Mouse (Mus musculus): ENCODE measurements at regions not wholly inside any gene's neighbourhood (a gene's known extent, or its start where the extent isn't known, plus 50 kb on each side); places are given as distances from the start of the nearest gene placed in this dataset.

DNA sequence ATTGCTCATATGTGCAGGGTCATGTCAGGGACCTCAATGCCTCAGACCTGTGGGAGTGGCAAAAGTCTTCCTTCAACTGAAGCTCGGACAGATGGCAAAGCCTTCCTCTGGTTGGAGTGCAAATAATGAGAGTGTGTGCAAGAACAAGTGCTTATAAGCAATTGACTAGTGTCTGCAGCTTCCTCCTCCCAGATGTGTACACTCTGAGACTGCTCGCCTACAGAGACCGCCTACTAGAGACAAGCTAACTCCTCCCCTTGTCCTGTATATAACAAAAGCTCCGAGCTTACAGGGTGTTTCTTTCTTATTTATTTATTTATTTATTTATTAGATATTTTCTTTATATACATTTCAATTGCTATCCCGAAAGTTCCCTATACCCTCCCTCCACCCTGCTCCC is 138.7 kb upstream of the Sox4 start:
- TF ChIP-seq CHD2 (IDR thresholded peaks at IDR 0.05; ENCODE audit: low read depth, low read length) (no peak), MAFK (IDR thresholded peaks at IDR 0.05; ENCODE audit: insufficient read depth, low read depth, low read length) (no peak), ZC3H11A (IDR thresholded peaks at IDR 0.05; ENCODE audit: borderline replicate concordance, low read depth, low read length) (no peak), ZNF384 (IDR thresholded peaks at IDR 0.05; ENCODE audit: low read depth, low read length) (no peak), HCFC1 (IDR thresholded peaks at IDR 0.05; ENCODE audit: borderline replicate concordance, insufficient read depth, low read length) (no peak)
- Histone ChIP-seq H3K9ac (ENCODE audit: insufficient read depth, low read depth, low read length, poor library complexity, severe bottlenecking) (no peak overlapping the region), H3K27ac (ENCODE audit: insufficient read depth, low read depth, low read length, poor library complexity, severe bottlenecking) (no peak overlapping the region)

DNA sequence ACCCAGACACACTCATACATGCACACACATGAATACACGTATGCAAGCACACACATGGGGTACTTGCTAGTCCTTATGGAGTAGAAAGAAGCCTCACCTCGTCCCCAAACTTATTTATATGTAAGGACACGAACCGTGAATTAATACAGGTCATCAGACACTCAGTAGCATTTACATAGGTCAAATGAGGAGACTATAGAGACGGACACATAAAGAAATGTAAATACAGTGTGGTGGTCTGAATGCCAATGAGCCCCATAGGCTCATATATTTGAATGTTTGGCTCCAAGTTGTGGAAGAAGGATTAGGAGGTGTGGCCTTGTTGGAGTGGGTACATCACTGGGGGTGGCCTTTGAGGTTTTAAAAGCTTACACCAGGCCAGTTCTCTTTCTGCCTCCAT is 133.3 kb upstream of the Sox4 start:
- Histone ChIP-seq H3K36me3 (ENCODE audit: control insufficient read depth, insufficient read depth, low read length, poor library complexity, severe bottlenecking) (no peaks in the 10 kb centered on the region), H3K27ac (ENCODE audit: insufficient read depth, low read depth, low read length, poor library complexity, severe bottlenecking) (no peak overlapping the region), H3K9ac (ENCODE audit: insufficient read depth, low read depth, low read length, poor library complexity, severe bottlenecking) (no peak overlapping the region), H3K4me3 (ENCODE audit: insufficient read depth in 1 of 2, low read depth in 1 of 2, low read length in 2 of 2, poor library complexity in 1 of 2, severe bottlenecking in 1 of 2) (no peak overlapping the region), H3K4me1 (ENCODE audit: control insufficient read depth in 2 of 2, insufficient read depth in 2 of 2, low read length in 2 of 2, poor library complexity in 1 of 2) (peaks cover 0 to 2% of the 10 kb centered on the region in 2 experiments; a peak in 1 of 4 replicates), H3K9me3 (ENCODE audit: control insufficient read depth, insufficient read depth, low read depth, low read length) (no peaks in the 10 kb centered on the region)
- in situ Hi-C loops (cut with MboI; ENCODE audit: low sequenced_read_pairs in 2 of 2, unreplicated experiment in 2 of 2): no loop called here
- TF ChIP-seq ZC3H11A (IDR thresholded peaks at IDR 0.05; ENCODE audit: borderline replicate concordance, low read depth, low read length) (no peak), HCFC1 (IDR thresholded peaks at IDR 0.05; ENCODE audit: borderline replicate concordance, insufficient read depth, low read length) (no peak), MAFK (IDR thresholded peaks at IDR 0.05; ENCODE audit: insufficient read depth, low read depth, low read length) (no peak), CHD2 (IDR thresholded peaks at IDR 0.05; ENCODE audit: low read depth, low read length) (no peak), ZNF384 (IDR thresholded peaks at IDR 0.05; ENCODE audit: low read depth, low read length) (no peak)
- DNase-seq (ENCODE audit: low read depth, low spot score): no peak

More for the DNA sequence above, 138.7 kb upstream of the Sox4 start:
- Histone ChIP-seq H3K4me3 (ENCODE audit: insufficient read depth in 1 of 2, low read depth in 1 of 2, low read length in 2 of 2, poor library complexity in 1 of 2, severe bottlenecking in 1 of 2) (no peak overlapping the region), H3K9me3 (ENCODE audit: control insufficient read depth, insufficient read depth, low read depth, low read length) (no peaks in the 10 kb centered on the region), H3K36me3 (ENCODE audit: control insufficient read depth, insufficient read depth, low read length, poor library complexity, severe bottlenecking) (no peaks in the 10 kb centered on the region), H3K4me1 (ENCODE audit: control insufficient read depth in 2 of 2, insufficient read depth in 2 of 2, low read length in 2 of 2, poor library complexity in 1 of 2) (no peaks in the 10 kb centered on the region)
- in situ Hi-C loops (cut with MboI; ENCODE audit: low sequenced_read_pairs in 2 of 2, unreplicated experiment in 2 of 2): no loop called here
- DNase-seq (ENCODE audit: low read depth, low spot score): no peak

DNA sequence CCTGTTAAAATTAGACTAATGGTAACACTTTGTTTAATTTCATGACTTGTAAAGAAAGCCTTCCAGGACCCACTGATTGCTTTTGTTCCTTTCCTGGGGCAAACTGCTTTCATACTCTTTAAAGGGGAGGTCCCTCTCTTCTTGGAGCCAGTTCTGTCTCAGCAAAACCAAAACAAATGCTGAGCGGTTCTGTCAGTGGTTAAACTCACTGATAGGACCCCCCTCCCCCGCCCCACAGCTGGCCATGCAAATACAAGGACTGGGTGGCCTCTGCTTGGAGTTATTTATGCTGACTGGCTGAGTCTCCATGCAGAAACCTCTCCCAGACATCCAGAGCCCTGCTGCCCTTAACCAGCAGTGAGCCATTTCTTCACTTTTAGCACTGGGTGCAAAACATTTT is 127.6 kb upstream of the Sox4 start:
- H3K9ac ChIP-seq (ENCODE audit: insufficient read depth, low read depth, low read length, poor library complexity, severe bottlenecking): no peak overlapping the region

GRCm38 (mm10) chr13:29079841-29080240 is 126.3 kb upstream of the Sox4 start:
- TF ChIP-seq MAFK (IDR thresholded peaks at IDR 0.05; ENCODE audit: insufficient read depth, low read depth, low read length) (no peak), ZNF384 (IDR thresholded peaks at IDR 0.05; ENCODE audit: low read depth, low read length) (no peak), HCFC1 (IDR thresholded peaks at IDR 0.05; ENCODE audit: borderline replicate concordance, insufficient read depth, low read length) (no peak), CHD2 (IDR thresholded peaks at IDR 0.05; ENCODE audit: low read depth, low read length) (no peak), ZC3H11A (IDR thresholded peaks at IDR 0.05; ENCODE audit: borderline replicate concordance, low read depth, low read length) (no peak)
- H3K36me3 ChIP-seq (ENCODE audit: control insufficient read depth, insufficient read depth, low read length, poor library complexity, severe bottlenecking): no peaks in the 10 kb centered on the region
- no peak overlapping the region for H3K4me3 ChIP-seq (ENCODE audit: insufficient read depth in 1 of 2, low read depth in 1 of 2, low read length in 2 of 2, poor library complexity in 1 of 2, severe bottlenecking in 1 of 2)
- no peaks in the 10 kb centered on the region for H3K4me1 ChIP-seq (ENCODE audit: control insufficient read depth in 2 of 2, insufficient read depth in 2 of 2, low read length in 2 of 2, poor library complexity in 1 of 2)
- in situ Hi-C loops (cut with MboI; ENCODE audit: low sequenced_read_pairs in 2 of 2, unreplicated experiment in 2 of 2): no loop called here
- H3K9me3 ChIP-seq (ENCODE audit: control insufficient read depth, insufficient read depth, low read depth, low read length): no peaks in the 10 kb centered on the region
- no peak for DNase-seq (ENCODE audit: low read depth, low spot score)
- H3K27ac ChIP-seq (ENCODE audit: insufficient read depth, low read depth, low read length, poor library complexity, severe bottlenecking): no peak overlapping the region
- no peak overlapping the region for H3K9ac ChIP-seq (ENCODE audit: insufficient read depth, low read depth, low read length, poor library complexity, severe bottlenecking)

More for the DNA sequence above, 127.6 kb upstream of the Sox4 start:
- DNase-seq (ENCODE audit: low read depth, low spot score): no peak
- Histone ChIP-seq H3K4me3 (ENCODE audit: insufficient read depth in 1 of 2, low read depth in 1 of 2, low read length in 2 of 2, poor library complexity in 1 of 2, severe bottlenecking in 1 of 2) (no peak overlapping the region), H3K36me3 (ENCODE audit: control insufficient read depth, insufficient read depth, low read length, poor library complexity, severe bottlenecking) (no peaks in the 10 kb centered on the region), H3K9me3 (ENCODE audit: control insufficient read depth, insufficient read depth, low read depth, low read length) (no peaks in the 10 kb centered on the region), H3K27ac (ENCODE audit: insufficient read depth, low read depth, low read length, poor library complexity, severe bottlenecking) (no peak overlapping the region), H3K4me1 (ENCODE audit: control insufficient read depth in 2 of 2, insufficient read depth in 2 of 2, low read length in 2 of 2, poor library complexity in 1 of 2) (peaks cover 0 to 2% of the 10 kb centered on the region in 2 experiments; a peak in 1 of 4 replicates)
- TF ChIP-seq ZNF384 (IDR thresholded peaks at IDR 0.05; ENCODE audit: low read depth, low read length) (no peak), CHD2 (IDR thresholded peaks at IDR 0.05; ENCODE audit: low read depth, low read length) (no peak)
- in situ Hi-C loops (cut with MboI; ENCODE audit: low sequenced_read_pairs in 2 of 2, unreplicated experiment in 2 of 2): no loop called here

DNA sequence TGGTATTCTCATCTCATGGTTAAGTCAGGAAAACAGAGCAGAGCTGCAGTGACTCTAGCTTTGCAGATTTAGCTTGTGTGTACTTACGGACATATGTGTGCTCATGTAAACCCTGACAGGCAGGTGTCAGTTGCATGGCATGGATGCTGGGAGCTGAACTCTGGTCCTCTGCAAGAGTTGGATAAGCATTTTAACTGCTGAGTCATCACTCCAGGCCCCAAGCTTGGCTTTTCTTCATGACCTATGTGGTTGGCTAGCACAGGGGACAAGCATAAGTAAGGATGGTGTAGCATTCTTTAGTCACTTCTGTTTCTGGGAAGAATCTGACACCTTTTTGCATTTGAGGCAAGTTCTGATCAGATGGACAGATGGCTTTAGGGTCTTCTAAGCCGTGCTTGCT is 120.1 kb upstream of the Sox4 start:
- no peaks in the 10 kb centered on the region for H3K9me3 ChIP-seq (ENCODE audit: control insufficient read depth, insufficient read depth, low read depth, low read length)

More for the DNA sequence above, 120.1 kb upstream of the Sox4 start:
- Histone ChIP-seq H3K9ac (ENCODE audit: insufficient read depth, low read depth, low read length, poor library complexity, severe bottlenecking) (no peak overlapping the region), H3K4me3 (ENCODE audit: insufficient read depth in 1 of 2, low read depth in 1 of 2, low read length in 2 of 2, poor library complexity in 1 of 2, severe bottlenecking in 1 of 2) (no peak overlapping the region), H3K27ac (ENCODE audit: insufficient read depth, low read depth, low read length, poor library complexity, severe bottlenecking) (no peak overlapping the region), H3K36me3 (ENCODE audit: control insufficient read depth, insufficient read depth, low read length, poor library complexity, severe bottlenecking) (no peaks in the 10 kb centered on the region), H3K4me1 (ENCODE audit: control insufficient read depth in 2 of 2, insufficient read depth in 2 of 2, low read length in 2 of 2, poor library complexity in 1 of 2) (no peaks in the 10 kb centered on the region)
- no peak for DNase-seq (ENCODE audit: low read depth, low spot score)
- in situ Hi-C loops (cut with MboI; ENCODE audit: low sequenced_read_pairs in 2 of 2, unreplicated experiment in 2 of 2): no loop called here
- no peak for TF ChIP-seq ZNF384 (IDR thresholded peaks at IDR 0.05; ENCODE audit: low read depth, low read length)
- peak; percentile 74 for TF ChIP-seq MAFK (IDR thresholded peaks at IDR 0.05; ENCODE audit: insufficient read depth, low read depth, low read length)

Data from ES-E14 (cell line).